Mouse (Mus musculus): ENCODE measurements around the gene Nr1d1. TPM values are rescaled to one million over a fixed set of nuclear protein-coding genes. Genes with fewer than 3 reads are reported as not detected.

Gene Nr1d1
- total RNA-seq, 4 experiments from 2014 or later: 86.6 to 99.6 (median 92.7) TPM

DNA sequence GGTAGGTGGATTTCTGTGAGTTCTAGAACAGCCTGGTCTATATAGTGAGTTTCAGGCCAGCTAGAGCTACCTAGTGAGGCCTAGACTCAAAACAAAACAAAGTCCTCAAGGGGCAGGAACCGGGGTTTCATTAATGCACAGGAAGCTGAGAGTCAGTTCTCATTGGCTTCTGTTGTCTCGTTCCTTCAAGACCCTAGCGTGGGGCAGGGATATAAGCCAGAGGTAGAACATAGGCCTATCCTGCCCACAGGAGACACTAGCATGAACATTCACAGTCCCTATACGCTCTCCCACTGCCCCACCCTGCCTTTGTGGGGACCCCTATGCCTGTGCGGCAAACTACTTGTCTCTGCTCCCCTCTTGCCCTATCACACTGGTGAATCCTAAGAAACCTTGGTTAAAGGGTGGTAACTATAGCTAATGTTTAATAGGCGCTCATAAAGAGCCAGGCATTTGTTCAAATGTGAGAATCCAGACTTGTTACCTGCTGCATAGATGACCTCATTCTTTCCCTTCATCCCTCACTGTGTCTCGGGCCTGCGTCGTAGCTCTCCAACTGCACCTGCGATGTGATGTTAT is 22.5 kb downstream of the Nr1d1 start:
- no peak for DNase-seq (ENCODE audit: low spot score in 2 of 2)

DNA sequence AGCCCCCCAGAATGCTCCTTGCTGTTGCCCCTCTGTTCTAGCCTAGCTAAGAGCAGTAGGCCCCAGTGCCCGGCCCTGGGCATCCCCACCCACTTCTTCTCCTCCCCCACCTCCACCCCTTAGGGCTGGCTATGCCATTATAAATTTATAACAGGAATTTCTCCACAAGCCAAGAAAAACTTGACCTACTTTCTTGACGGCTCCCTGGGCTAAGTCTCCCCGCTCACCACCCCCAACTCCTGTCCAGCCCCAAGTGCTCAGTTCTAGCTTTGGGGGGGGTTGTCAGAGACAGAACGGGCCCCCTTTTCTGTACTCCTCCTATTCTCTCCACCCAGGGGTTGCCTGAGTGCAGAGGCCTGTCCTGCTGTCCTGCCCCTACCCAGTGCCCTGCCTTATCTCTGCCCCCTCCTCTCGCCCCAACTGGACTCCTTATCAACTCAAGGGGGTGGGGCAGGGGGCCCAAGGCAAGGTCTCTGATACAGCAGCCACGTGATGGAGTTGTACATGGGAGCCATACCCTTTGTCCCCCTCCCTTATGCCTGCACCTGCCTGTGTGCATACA is 23.8 kb downstream of the Nr1d1 start:
- no peak for DNase-seq (ENCODE audit: low spot score in 2 of 2)

DNA sequence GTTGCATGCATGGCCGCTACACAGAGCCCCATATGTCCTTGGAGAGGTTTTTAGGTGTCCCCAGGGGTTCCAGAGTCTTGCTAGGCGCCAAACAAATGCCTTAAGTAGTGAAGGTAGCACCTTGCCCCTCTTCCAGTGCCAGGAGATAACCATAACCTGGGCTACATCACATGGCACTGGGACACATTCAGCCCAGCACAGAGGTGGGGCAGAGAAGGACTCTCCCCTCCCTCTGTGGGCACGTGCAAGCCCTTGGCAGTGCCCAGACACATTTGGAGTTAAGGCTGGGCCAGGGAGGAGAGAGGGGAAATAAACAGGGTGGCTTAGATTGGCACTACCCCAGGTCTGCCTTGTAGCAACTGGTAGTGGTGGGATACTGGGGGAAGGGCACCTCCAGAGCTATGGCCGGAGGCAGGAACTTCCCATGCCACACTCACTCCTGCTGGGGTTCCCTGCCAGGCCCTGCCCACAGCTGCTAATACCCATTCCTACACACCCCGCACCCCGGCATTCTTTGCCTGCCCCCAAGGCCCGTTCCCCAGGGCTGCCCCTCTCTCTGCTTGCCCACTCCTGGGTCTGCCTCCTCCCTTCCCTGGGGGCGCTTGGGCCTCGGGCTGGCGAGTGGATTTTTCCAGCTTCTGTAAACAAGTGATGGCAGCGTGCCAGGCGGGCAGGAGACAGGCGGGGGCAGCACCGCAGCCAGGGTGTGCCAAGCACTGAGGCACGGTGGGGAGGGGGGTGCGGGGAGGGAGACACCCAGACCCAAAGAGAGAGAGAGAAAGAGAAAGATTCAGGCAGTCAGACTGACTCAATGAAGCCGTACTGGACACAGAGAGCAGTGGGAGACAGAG is 24.6 kb downstream of the Nr1d1 start:
- peak; percentile 85 to 86 for DNase-seq (ENCODE audit: low spot score in 2 of 2)

DNA sequence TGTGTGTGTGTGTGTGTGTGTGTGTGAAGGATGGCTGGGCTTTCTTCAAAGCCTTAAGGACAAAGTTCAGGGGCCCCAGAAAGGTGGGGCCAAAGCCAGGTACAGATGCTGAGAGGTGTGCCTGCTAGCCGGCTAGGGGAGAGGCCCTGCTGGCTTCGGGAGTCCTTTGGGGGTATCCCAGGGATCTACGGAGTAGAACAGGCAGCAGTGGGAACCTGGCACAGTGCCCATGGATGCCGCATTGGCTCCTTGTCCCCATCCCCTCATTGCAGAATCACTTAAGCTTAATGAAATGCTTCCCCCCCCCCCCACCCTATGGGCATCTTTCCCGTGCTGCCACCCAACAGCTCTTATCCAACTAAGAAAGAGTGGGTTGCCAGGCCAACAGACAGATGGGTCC is 25.4 kb downstream of the Nr1d1 start:
- DNase-seq (ENCODE audit: low spot score in 2 of 2): no peak

DNA sequence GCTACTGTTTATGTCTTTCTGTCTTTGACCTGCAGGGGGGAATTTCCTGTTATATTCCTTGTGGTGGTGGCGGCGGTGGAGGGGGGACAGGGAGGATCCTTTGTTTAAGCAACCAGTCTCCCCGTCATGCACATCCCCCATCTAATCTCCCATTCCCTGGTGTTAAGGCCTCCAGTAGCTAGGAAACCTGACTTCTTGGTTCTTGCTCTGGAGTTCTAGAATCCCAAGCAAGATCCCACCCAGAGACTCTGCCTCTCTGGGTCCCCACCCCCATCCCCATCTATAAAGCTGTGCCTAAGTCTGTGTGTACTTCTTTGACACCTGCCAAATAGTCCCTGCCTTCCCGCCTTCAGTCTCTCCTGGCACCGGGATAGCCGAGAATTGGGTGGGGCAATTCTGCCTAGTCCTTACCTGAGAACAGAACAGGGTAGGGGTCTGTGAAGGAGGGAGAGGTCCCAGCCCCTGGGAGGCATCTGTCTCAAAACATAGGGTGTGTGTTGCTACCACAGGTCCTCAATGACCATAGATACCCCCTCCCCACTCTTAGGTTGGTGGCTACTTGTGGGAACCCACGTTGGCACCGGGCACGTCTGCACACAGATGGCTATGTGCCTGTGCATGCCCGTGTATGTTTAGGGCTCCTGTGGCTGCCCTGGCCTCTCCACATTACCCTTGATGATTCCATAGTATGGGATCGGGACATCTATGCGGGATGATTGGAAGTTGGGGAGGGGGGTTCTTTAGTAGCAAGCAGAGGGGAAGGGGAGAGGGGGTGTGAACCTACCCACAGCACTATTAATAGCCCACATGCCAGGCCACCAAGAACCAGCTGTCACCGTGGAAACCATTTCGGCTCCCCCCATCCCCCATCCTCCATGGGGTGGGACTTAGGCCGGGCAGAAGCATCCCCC is 26.4 kb downstream of the Nr1d1 start:
- DNase-seq (ENCODE audit: low spot score in 2 of 2): no peak

DNA sequence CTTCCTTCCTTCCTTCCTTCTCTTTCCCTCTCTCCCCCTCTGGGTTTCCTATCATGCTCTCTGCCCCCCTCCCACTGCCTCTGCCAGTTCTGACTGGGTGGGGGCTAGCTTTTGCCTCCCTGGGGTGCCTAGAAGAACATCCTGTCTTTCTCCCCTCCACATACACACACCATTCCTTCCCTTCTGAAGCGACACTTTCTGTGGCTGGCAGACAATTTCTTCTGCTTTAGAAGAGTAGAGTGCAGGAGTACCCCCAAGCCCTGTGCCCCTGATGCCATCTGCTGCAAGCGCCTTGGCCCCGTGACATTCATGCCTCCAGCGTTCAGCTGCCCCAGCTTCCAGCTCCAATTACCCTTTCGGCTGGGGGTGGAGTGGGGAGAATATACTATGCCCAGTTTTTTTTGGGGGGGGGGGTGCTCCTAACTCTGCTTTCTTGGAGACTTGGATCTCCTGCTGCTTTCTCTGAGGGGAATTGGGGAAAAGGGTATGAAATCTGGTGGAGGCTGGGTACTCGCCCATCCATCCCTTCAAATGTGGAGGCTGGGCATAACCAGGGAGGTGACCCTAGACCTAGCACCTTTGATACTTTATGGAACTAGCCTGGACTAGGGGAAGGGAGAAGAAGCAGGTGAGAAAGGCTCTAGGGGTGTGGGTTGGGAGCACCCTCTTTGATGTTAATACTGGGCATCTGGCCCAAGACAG is 27.2 kb downstream of the Nr1d1 start:
- no peak for DNase-seq (ENCODE audit: low spot score in 2 of 2)

DNA sequence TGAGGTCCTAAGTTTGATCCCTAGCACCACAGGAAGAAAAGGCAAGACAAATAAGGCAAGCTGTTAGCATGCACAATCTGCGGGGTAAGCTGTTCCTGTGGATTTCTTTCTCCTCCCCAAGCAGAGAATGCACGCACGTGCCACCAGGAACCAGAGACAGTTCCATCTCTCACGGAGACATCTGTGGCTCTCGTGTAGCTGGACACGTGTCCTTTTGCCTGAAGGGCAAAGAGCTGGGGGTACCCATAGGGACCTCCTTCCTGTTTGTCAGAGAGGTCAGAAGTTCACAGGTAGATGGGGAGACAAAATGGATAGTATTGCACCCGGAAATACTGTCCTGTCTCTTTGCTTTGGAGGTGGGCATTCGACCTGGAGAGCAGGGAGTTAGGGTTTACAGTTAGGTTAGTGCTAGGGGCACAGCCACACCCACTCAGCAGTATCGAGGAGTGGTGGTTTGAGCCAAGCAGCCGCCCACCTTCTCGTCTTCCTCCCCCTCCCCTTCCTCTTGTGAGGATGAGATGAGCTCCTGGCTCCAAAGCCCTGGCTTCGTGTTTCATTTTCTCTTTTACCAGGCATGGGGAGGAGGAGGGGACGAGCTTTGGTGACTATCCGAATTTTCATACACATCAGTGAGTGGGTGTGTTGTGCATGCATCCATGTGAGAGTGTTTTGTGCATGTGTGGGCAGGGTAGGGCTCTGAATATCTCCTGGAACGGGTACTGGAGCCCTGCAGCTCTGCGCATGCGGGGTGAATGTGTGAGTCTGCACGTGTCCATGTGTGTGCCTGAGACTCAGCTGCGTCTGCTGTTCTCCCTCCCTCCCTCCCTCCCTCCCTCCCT is 28.1 kb downstream of the Nr1d1 start:
- peak; percentile 93 to 96 for DNase-seq (ENCODE audit: low spot score in 2 of 2)

DNA sequence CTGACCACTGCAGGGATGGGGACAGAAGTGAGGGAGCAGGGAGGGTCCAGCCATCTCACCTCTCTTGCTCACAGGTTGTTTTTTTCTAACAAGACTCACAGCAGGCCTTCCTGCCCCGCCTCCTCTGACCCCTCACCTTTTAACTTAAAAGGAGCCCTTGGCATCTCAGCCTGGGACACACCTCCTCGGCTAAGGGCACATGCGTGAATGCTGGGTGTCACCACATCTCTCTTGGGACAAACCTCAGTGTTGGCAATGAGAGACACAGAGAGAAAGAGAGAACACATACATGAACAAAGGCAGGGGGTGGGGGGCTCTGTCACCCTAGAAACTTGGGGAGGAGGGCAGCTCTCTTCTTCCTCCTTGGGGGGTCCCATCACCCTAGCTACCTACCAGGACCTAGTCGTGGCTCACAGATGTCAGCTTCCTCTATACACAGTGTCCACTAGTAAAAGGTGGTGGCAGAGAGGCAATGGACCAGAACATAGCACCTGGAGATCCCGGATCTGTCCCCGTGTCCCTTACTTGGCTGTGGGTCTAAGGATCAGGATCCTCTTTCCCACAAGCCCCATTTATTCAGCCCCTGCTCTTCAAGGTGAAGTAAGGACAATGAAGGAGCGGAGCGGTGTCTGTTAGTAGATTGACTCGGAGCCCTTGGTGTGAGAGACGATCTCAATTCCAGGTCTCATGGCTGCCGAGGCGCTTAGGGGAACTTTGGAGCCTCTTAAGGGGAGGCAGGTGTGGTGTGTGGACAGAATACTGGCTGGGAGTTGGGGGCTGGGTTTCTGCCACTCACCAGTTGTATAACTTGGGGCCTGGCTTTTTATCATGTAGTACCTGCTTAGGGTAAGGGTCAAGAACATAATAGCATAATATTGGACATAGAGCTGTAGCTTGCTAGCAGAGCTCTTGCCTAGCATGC is 28.9 kb downstream of the Nr1d1 start:
- no peak for DNase-seq (ENCODE audit: low spot score in 2 of 2)

DNA sequence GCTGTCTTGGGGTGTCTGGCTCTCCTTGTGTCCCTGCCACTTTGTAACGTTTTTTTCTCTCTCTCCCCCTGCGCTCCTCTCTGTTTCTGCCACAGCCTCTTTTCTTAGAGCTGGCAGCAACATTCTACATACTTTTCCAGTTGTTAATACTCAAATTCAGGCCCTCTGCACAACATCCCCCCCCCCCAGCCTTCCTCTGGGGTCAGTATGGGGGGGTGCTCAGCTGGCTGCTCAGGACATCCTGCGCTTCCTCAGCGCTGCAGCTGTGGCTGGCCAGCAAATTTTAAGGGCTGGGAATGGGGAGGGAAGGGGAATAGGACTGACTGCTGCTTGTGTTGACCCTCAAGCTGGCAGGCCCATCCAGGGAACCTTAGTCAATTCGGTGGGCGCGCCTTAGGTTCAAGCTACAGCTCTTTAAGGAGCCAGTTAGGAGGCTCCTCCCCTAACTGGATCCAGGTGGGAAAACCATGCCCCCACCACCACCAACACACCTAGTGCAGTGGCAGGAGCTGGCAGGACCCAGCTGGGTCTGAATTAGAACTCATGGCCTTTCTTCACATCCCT is 30.6 kb downstream of the Nr1d1 start:
- no peak for DNase-seq (ENCODE audit: low spot score in 2 of 2)

DNA sequence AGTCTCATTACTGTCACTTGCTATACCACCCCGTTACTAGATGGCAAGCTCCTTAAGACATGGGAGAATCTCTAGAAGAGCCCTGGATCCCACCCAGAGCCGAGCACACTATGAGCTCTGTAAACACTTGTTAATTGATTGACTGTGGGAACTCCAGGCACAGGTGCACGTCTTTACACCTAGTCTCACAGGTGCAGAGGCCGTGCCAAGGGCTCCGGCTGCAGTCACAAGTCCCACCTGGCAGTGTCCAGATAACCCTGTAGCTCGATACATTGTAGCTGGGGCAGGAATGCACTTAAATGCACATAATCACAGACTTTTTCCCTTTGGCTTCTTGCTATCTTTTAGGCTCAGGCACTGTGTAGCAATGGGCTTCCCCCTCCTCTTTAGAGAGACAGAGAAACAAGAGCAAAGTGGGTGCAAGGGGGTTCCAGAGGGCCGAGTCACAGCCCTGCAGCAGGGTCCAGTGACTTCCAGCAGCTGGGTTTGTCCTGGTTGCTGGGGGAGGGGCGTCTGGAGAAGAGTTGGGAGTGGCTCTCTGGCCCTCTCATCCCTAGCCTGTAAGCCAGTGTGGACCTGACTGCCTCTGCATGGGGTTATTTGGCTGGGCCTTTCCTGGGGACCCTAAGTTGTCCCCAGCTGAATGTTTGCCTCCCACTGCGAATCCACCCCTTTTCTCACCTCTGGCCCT is 31.3 kb downstream of the Nr1d1 start:
- no peak for DNase-seq (ENCODE audit: low spot score in 2 of 2)

DNA sequence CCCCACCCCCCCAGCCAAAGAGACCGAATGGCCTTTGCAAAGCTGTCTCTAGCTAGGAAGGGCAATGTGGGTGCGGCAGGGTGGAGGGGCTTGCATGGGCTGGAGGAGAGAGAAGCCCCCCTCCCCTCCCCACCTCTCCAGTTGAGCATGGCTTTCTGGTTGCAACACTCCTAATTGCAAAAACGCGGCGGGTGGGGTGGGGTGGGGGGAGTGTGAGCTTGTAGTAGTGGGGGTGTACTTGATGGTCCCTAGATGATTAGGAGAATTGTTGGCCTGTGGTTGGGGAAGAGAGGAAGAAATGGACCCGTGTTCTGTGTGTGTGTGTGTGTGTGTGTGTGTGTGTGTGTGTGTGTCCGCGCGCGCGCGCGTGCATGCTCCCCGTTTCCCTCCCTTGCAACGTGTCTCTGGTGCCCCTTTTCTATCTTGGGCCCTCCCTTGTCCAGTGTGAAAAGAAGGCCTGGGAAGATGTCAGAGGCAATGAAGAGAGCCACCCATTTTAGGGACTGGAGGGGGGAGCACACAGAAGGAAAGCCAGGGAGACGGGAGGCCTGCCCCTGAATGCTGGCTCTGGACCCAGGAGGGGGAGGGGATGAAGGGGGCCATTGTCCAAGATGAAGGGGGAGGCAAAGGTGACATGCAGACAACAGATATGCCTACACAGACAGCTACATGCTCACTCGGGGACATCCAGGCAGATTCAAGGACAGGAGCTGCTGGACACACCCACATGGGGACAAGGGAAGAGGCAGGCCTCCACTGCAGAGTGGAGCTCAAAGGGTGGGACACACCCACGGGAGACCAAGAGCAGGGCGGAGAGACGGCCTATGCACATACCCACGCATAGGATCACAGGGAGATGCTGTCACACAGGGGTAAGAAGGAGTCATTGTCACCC is 32.5 kb downstream of the Nr1d1 start:
- no peak for DNase-seq (ENCODE audit: low spot score in 2 of 2)

DNA sequence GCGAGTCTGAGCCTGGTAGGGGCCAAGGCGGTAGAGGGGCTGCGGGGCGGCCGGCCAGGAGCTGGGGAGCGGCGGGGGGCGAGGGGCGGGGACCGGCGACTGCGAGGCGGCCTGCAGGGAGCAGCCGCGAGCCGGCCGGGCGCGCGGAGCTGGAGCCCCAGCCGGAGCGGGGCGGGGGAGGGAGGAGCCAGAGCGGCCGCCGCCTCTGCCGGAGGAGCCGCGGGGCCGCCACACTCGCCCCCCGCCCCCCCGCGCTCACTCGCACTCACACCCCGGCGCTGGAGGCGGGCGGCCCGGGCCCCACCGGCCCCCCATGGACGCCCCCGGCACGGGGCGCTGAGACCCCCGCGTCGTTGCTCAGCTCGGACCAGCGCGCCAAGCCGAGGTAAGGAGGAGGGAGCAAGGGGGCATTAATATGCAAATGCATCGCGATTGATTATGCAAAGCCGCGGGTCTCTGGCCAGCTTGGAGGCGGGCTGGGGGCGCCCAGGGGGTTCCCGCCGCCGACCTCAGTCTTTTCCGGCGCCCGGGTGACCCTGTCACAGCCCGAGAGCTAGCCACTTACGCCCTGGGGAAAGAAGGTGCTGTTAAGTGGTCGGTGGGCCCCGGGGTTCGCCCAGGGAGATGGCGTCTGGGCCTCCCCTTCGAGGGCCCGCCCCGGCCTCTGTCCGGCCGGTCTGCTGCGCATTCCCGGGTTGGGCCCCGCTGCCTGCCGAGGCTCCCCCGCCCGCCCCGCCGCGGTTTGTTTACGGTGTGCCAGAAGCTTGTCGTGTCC is 33.3 kb downstream of the Nr1d1 start:
- peak in 1 of 2 experiments; percentile 60 for DNase-seq (ENCODE audit: low spot score in 2 of 2)

DNA sequence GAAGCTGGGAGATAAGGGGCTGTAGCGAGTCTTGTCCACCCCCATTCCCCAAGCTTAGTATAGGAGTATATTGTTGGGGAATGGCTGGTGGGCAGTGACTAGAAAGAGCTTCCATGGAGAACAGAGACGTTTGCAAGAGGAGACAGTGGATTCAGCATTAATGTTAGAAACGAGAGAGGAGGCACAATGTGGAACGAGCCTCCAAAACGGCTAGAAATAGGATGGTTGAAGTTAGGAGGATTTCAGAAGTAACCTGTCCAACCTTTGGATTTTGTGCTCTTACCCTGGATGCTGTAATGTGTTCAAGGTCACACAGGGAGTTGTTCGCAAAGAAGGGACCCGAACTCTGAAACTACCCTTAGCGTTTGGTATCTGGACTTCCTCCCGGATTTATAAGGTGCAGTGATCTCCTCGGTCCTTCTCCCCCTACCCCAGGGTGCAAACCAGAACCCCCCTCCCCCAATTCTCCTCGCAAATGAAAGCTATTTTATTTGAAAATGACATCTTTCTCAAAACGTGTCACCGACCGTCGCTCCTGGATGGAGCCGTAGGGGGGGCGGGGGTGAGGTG is 34.0 kb downstream of the Nr1d1 start:
- peak in 1 of 2 experiments; percentile 24 for DNase-seq (ENCODE audit: low spot score in 2 of 2)

DNA sequence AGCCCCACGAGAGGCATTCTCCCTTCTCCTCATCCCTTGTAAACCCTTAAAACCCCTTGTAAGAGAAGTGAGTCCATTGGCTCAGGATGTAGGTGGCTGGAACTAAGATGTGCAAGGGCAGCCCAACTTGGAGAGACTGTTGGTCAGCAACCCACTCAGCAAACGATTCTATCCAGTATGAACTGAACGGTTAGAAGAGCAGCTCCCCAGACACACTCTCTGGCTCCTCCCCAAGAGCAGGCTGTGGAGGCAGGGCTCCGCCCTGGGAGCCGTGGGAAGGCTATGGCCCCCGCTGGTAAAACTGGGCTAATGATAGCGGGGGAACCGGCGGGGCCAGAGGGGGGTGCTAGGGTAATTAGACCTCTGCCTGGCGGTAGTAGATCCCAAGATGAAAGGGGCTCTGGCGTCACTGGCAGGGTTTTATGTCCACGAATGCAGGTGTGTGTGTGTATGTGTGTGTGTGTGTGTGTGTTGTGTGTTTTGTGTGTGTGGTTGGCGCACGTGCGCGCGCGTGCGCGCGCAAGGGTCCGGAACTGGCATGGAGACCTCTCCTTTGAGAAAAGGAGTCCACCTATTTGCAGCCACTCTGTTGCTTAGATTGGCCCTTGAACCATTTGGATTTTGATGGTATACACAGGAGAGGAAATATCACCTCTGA is 34.6 kb downstream of the Nr1d1 start, which contains the start of gene Thra:
Gene Thra, plus strand, starts transcription at position 246 of the 658 bp plus-strand sequence.
- no peak for DNase-seq (ENCODE audit: low spot score in 2 of 2)

DNA sequence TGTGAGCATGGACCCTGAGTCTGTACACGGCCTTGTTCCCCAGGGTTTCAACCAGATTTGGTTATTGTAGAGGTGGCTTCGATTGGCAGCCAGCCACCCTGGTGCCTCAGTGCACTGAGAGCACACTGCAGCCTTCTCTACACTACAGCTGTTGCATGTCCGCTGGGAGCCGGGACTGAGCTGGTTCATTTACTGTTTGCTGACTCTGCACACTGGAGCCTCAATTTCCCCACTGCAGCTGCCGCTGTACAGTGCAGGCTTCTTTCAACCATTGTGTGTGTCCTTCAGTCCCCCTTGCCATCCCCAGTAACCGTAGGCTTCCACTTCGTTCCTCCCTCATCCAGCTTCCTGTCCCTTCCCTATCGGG is 35.1 kb downstream of the Nr1d1 start:
- DNase-seq (ENCODE audit: low spot score in 2 of 2): no peak

Data from layer of hippocampus, adult 8-10 months (tissue).